Mouse (Mus musculus) stomach, adult 2 months (tissue): ENCODE measurements around the gene Gigyf1. TPM values are rescaled to one million over a fixed set of nuclear protein-coding genes. Genes with fewer than 3 reads are reported as not detected.

ENCODE experiments used
- polyA plus RNA-seq: library from polyadenylated mRNA; depleted of rRNA; stranded (reverse); fragments of >200 nt; gene quantifications from 2 replicates; pipeline ENCODE4 v1.2.3, GENCODE M21; 2012; rRNA removed

The Gigyf1 gene
- polyA plus RNA-seq: 9.9 and 13.0 TPM in 2 replicates

DNA sequence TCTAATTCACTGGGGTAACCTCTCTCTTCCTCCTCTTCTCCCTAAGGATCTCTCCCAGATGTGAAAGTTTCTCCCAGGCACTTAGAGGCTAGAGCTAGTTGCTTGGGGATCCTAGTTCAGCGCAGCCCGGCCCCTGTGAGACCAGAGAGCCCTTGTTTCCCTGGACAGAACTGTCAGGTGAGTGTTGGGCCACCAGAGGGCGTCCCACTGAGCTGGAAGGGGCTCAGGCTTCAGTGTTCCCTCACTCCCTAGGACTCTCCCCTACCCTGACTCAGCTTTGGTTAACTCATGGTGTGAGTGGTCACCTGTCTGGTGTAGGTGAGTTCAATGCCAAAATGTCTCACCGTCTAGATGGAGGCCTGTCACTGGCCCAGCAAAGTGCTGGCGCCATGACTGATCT, at the start of gene Gigyf1:
Gene Gigyf1 (plus strand): TSS at position 113 of the 400 bp plus-strand sequence.

GRCm38 (mm10) chr5:137476964-137477363, 41.4 kb upstream of the Gigyf1 start, which contains the start of gene Zan:
Gene Zan (minus strand): TSS chr5:137477064.

DNA sequence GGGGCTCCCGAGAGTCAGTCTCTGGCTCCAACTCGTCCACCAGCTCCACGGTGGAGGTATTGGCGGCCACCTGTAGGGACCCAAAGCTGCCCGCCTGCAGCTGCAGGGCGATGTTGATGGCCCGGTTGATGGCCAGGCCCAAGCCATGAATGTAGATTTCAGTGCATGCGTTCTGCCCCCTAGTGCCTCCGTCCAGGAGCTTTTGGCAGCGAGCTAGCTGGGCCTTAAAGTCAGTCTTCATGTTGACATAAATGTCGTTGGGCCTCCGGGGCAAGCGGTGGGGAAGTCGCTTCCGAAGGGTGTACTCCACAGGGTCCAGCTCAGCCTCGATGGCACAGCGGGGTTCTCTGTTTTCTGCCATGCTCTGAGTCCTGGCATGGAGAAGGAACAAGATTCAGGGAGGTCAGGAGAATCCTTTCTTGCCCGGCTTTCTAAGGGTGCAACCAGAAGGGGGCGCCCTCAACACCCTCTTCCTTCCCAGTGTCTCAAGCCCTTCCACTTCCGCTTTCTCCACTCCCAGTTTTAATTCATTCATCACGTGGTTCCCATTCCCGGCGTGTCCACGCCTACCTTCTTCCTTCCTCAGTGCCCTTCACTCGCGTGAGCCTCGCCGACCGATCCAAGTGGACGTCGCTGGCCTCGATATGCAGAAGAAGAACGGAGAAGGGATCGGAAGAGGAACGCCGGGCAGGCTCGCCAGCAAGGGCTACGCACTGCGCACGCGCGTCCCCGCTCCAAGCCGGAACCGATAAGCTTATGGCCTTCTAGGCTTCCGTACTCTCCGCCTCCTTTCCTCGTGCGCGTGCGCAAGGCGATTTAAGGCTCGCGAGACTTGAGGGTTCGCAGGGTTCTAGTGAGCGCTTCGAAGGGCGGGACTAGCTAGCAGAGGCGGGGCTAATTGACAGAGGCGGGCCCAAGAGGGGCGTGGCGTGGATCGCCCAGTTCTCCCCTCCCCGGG, 16.4 kb upstream of the Gigyf1 start, which contains the start of gene Pop7:
Gene Pop7 (minus strand): TSS at position 810 of the 958 bp plus-strand sequence.

DNA sequence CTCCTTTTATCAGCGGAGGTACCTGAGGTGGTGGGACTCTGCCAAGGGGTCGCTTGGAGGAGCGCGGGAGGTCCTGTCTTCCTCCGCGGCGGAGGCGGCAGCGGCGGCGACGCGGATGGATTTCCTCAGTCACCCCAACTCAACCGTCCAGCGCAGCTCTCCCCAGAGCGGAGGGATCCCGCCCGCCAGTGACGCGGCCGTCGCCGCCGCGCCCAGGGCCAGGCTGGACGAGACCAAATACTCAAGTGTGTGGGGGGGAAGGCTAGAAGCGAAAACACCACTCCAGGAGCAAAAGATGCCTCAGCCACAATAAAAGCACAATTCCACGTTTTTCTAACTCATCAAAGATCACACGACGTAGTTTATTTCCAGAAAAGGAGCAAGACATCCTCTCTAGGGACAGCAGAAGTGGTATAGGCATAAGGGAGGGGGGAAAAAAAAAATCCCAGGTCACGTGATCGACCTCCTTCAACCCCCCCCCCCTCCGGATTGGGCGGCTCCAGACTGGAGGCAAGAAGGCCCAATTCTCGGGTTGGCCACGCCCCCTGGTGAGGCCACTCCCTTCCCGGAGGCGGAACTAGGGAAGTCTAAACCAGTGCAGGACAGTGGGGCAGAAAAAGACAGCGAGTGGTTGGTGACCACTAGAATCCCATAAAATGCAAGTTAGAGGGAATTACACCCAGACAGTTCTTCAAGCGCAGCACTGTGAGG, 14.9 kb downstream of the Gigyf1 start, which contains the start of the genes Epo and Gnb2:
Gene Epo (minus strand): TSS at position 126 of the 711 bp plus-strand sequence.
Gene Gnb2 (minus strand): TSS at position 394 of the 711 bp plus-strand sequence.

GRCm38 (mm10) chr5:137553411-137553837, 35.1 kb downstream of the Gigyf1 start, which contains the start of gene Actl6b:
Gene Actl6b (plus strand): TSS chr5:137553517.

GRCm38 (mm10) chr5:137569665-137570064, 51.3 kb downstream of the Gigyf1 start, which contains the start of gene Tfr2:
Gene Tfr2 (plus strand): TSS chr5:137569840.

Other genes with a start within 250 kb of the Gigyf1 start
- 4.7 and 6.0 TPM in 2 replicates for gene Ache, start 231.0 kb upstream of the Gigyf1 start, polyA plus RNA-seq
- gene Ufsp1, start 223.9 kb upstream of the Gigyf1 start, polyA plus RNA-seq: 12.6 and 15.1 TPM in 2 replicates
- 78.2 and 78.7 TPM in 2 replicates for gene Srrt, start 210.9 kb upstream of the Gigyf1 start, polyA plus RNA-seq
- 25.8 and 29.0 TPM in 2 replicates for gene Trip6, start 204.1 kb upstream of the Gigyf1 start, polyA plus RNA-seq
- gene Slc12a9, start 185.0 kb upstream of the Gigyf1 start, polyA plus RNA-seq: 11.6 and 13.8 TPM in 2 replicates
- 10.5 and 12.4 TPM in 2 replicates for gene Ephb4, start 168.4 kb upstream of the Gigyf1 start, polyA plus RNA-seq
- 0.40 and 0.66 TPM in 2 replicates for gene Zan, start 41.5 kb upstream of the Gigyf1 start, polyA plus RNA-seq
- gene Pop7, start 16.0 kb upstream of the Gigyf1 start, polyA plus RNA-seq: 24.5 and 34.1 TPM in 2 replicates
- not detected in 2 replicates for gene Epo, start 14.7 kb downstream of the Gigyf1 start, polyA plus RNA-seq
- gene Gnb2, start 15.0 kb downstream of the Gigyf1 start, polyA plus RNA-seq: 621 and 843 TPM in 2 replicates
- 0.78 and 1.4 TPM in 2 replicates for gene Actl6b, start 35.0 kb downstream of the Gigyf1 start, polyA plus RNA-seq
- 0.61 and 0.76 TPM in 2 replicates for gene Tfr2, start 51.3 kb downstream of the Gigyf1 start, polyA plus RNA-seq
- 93.4 and 111 TPM in 2 replicates for gene Mospd3, start 82.5 kb downstream of the Gigyf1 start, polyA plus RNA-seq
- gene Pcolce, start 95.2 kb downstream of the Gigyf1 start, polyA plus RNA-seq: 82.5 and 87.8 TPM in 2 replicates
- 0.65 and 0.66 TPM in 2 replicates for gene Fbxo24, start 110.5 kb downstream of the Gigyf1 start, polyA plus RNA-seq
- 19.9 and 26.0 TPM in 2 replicates for gene Lrch4, start 110.6 kb downstream of the Gigyf1 start, polyA plus RNA-seq
- 13.3 and 15.3 TPM in 2 replicates for gene Gm20605, start 110.6 kb downstream of the Gigyf1 start, polyA plus RNA-seq
- 68.8 and 109 TPM in 2 replicates for gene Sap25, start 122.8 kb downstream of the Gigyf1 start, polyA plus RNA-seq
- 0.51 and 0.54 TPM in 2 replicates for gene Irs3, start 127.2 kb downstream of the Gigyf1 start, polyA plus RNA-seq
- 10.0 and 11.3 TPM in 2 replicates for gene Agfg2, start 166.2 kb downstream of the Gigyf1 start, polyA plus RNA-seq
- 3.5 and 5.9 TPM in 2 replicates for gene Nyap1, start 223.1 kb downstream of the Gigyf1 start, polyA plus RNA-seq
- 77.2 and 105 TPM in 2 replicates for gene Tsc22d4, start 227.2 kb downstream of the Gigyf1 start, polyA plus RNA-seq